Mouse (Mus musculus): Measurements from ENCODE around the gene Heg1. TPM values are rescaled to one million over a fixed set of nuclear protein-coding genes. Genes with fewer than 3 reads are reported as not detected.

The Heg1 gene
- polyA plus RNA-seq, 1 experiment from 2014 or later = 37.7 TPM

DNA sequence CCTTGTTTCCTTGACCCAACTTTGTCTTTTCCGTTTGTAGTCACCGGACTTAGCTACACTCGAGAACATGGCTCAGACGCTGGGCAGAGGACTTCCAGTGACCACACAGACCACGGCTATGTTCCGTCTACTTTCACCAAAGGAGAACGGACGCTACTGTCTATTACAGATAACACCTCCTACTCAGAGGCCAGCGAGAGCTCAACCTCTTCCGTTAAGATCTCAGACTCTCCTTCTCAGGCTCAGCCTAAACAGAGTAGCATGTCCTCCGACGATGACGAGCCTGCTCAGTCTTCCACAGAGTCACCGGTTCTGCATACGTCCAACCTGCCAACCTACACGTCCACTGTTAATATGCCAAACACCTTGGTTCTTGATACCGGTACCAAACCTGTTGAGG lies 42.1 kb downstream of the Heg1 start:
- H3K4me3 ChIP-seq (replicated peaks) = no peak overlapping the region
- H3K4me1 ChIP-seq = peaks cover 9% of the 10 kb centered on the region
- H3K4me2 ChIP-seq = no peak overlapping the region
- H3K27me3 ChIP-seq = no peaks in the 10 kb centered on the region
- H3K36me3 ChIP-seq (replicated peaks) = peaks cover 88% of the 10 kb centered on the region
- H3K27ac ChIP-seq = no peak overlapping the region
- peaks cover 9% of the 10 kb centered on the region; the same call in 1 of the 2 replicates for H3K9me3 ChIP-seq
- H3K9ac ChIP-seq = no peak overlapping the region
- no peak for ATAC-seq (ENCODE audit: low FRiP score)
- WGBS = 96% methylated on average over 17 of the region's 17 CpGs

GRCm38 (mm10) chr16:33726892-33727291 lies 42.7 kb downstream of the Heg1 start:
- 93% methylated on average over 7 of the region's 7 CpGs for WGBS
- Histone ChIP-seq H3K9me3 (peaks cover 9% of the 10 kb centered on the region; the same call in 1 of the 2 replicates), H3K36me3 (replicated peaks) (peaks cover 88% of the 10 kb centered on the region), H3K4me1 (peaks cover 9% of the 10 kb centered on the region), H3K9ac (no peak overlapping the region), H3K4me2 (no peak overlapping the region), H3K27me3 (no peaks in the 10 kb centered on the region), H3K4me3 (replicated peaks) (no peak overlapping the region), H3K27ac (no peak overlapping the region)
- no peak for ATAC-seq (ENCODE audit: low FRiP score)

DNA sequence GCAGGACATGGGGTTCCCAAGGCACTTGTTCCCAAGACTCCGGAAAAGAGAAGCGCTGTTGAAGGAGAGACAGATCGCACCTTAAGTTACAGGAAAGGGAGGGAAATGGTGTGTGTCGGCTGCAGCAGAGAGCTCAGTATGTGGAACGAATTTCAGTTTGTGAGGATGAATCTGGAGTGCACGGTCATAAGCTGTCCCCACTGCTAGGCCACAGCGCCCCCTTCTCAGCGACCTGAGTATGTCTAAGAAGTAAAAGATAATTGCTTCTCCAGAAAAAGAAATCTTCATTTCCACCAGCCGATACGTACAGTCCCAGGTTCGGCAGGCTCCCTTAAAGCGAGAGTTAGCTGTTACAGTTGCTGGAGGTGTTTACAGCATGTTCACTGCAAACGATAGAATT lies 44.3 kb downstream of the Heg1 start:
- H3K4me2 ChIP-seq = no peak overlapping the region
- no peak overlapping the region for H3K9ac ChIP-seq
- ATAC-seq (ENCODE audit: low FRiP score) = no peak
- peaks cover 78% of the 10 kb centered on the region for H3K36me3 ChIP-seq (replicated peaks)
- 0 out of 2 replicates have a peak, but pooled peaks cover 7% of the 10 kb centered on the region for H3K9me3 ChIP-seq
- no peaks in the 10 kb centered on the region for H3K27me3 ChIP-seq
- H3K4me1 ChIP-seq = peaks cover 19% of the 10 kb centered on the region
- H3K4me3 ChIP-seq (replicated peaks) = no peak overlapping the region
- no peak overlapping the region for H3K27ac ChIP-seq
- 63% methylated on average over 13 of the region's 13 CpGs for WGBS

DNA sequence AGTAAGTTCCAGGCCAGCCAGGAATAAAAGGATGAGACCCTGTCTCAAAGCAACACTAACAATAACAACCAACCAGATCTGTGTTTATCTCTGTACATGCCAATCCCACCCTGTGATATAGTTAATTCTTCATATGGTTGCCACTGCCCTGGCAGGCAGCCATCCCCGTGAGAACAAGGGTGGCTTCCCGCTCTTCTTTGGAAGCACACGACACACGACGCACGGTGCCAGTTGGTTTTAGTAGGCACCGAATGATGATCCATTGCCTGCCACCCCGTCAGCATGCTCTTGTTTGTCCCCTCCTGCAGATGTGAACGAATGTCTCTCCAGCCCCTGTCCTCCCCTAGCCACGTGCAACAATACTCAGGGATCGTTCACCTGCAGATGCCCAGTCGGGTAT lies 47.1 kb downstream of the Heg1 start:
- H3K9me3 ChIP-seq = no peaks in the 10 kb centered on the region
- no peak for ATAC-seq (ENCODE audit: low FRiP score)
- H3K4me2 ChIP-seq = no peak overlapping the region
- no peak overlapping the region for H3K4me3 ChIP-seq (replicated peaks)
- H3K9ac ChIP-seq = no peak overlapping the region
- WGBS = 90% methylated on average over 12 of the region's 12 CpGs
- H3K36me3 ChIP-seq (replicated peaks) = peaks cover 61% of the 10 kb centered on the region
- H3K4me1 ChIP-seq = peaks cover 46% of the 10 kb centered on the region
- no peak overlapping the region for H3K27ac ChIP-seq
- H3K27me3 ChIP-seq = no peaks in the 10 kb centered on the region

GRCm38 (mm10) chr16:33732237-33732749 lies 48.1 kb downstream of the Heg1 start:
- 82% methylated on average over 6 of the region's 6 CpGs for WGBS
- Histone ChIP-seq H3K36me3 (replicated peaks) (peaks cover 51% of the 10 kb centered on the region), H3K9me3 (no peaks in the 10 kb centered on the region), H3K4me3 (replicated peaks) (no peak overlapping the region), H3K4me1 (peaks cover 56% of the 10 kb centered on the region), H3K27ac (peak overlapping the region; percentile 90; the same call in 1 of the 2 replicates), H3K9ac (no peak overlapping the region), H3K4me2 (no peak overlapping the region), H3K27me3 (no peaks in the 10 kb centered on the region)
- ATAC-seq (ENCODE audit: low FRiP score) = no peak

DNA sequence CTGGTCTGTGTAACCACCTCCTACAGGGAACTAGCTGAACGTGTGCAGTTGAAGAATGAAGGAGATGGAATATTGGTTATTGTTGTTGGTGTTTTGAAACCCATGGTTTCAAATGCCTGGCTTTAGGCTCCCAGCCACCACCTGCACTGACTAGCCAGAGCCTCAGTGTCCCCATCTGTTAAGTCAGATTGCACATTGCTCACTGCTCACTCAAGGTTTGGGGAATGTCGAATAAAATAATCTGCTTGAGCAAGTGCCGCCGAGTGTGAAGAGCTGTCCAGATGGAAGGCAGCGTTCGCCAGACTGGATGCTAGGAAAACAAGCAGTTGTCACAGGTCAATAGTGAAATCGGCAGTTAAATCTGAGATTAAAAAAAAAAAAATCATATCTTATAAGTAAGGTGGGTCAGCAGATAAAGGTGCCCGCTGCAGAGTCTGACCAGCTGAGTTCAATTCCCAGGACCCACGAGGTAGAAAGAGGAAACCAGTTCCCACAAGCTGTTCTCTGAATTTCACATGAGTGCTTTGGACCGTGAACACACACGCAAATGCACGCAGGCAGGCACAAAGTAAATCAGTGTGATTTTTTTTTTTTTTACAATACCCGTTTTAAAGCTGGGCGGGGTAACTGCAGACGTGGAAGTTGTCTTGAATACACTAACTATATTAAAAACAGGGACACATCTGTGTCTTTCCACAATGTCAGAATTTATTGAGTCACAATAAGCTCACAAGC lies 48.8 kb downstream of the Heg1 start:
- H3K4me3 ChIP-seq (replicated peaks) = no peak overlapping the region
- whole genome bisulfite sequencing = 68% methylated on average over 15 of the region's 15 CpGs
- peak overlapping the region; percentile 90 for H3K27ac ChIP-seq
- H3K9me3 ChIP-seq = no peaks in the 10 kb centered on the region
- no peak overlapping the region for H3K9ac ChIP-seq
- H3K4me2 ChIP-seq = no peak overlapping the region
- peaks cover 59% of the 10 kb centered on the region for H3K4me1 ChIP-seq
- peaks cover 44% of the 10 kb centered on the region for H3K36me3 ChIP-seq (replicated peaks)
- no peaks in the 10 kb centered on the region for H3K27me3 ChIP-seq
- no peak for ATAC-seq (ENCODE audit: low FRiP score)

DNA sequence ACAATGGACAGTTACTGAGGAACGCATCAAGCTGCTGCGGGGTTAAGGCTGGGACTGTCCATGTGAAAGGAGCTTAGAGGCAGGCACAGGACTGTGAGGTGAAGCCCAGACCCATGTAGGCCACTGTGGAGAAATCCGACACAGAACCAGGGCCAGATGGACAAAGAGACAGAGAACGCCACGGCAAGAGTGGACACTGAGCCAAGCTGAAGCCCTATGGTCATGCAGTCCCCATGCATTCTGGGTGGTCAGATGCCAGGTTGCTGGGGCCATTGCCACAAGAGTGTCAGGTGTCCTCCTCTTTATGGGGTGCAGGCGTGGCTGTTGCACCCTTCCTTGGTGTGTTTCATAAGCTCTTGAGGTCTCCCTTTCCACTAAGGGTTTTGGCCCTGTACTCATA lies 49.7 kb downstream of the Heg1 start:
- 83% methylated on average over 6 of the region's 6 CpGs for WGBS
- Histone ChIP-seq H3K27ac (peak overlapping the region; percentile 90), H3K9ac (no peak overlapping the region), H3K4me3 (replicated peaks) (no peak overlapping the region), H3K4me1 (peaks cover 60% of the 10 kb centered on the region), H3K4me2 (no peak overlapping the region), H3K27me3 (no peaks in the 10 kb centered on the region), H3K9me3 (no peaks in the 10 kb centered on the region), H3K36me3 (replicated peaks) (peaks cover 45% of the 10 kb centered on the region)
- ATAC-seq (ENCODE audit: low FRiP score) = no peak

DNA sequence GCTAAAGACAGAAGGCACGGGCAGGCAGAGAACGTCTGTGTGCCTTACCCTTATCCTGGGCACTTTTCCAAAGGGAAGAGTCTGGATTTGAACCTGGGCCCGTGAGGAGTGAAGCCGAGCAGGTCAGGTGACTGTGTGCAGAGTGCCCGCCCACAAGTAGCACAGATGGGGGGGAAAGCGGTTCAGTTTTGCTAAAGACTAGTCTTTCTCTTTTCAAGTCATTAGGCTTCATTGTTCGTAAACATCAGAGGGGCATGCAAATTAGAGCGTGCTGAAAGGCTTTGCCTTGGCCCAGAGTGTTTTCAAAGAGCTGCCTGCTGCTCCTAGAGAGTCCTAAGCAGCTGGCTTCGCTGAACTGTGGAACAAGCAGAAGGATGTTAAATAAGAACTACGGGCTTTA lies 50.4 kb downstream of the Heg1 start:
- H3K4me3 ChIP-seq (replicated peaks) = no peak overlapping the region
- peaks cover 65% of the 10 kb centered on the region for H3K4me1 ChIP-seq
- H3K36me3 ChIP-seq (replicated peaks) = peaks cover 42% of the 10 kb centered on the region
- no peaks in the 10 kb centered on the region for H3K27me3 ChIP-seq
- peak overlapping the region; percentile 90 for H3K27ac ChIP-seq
- 7% methylated on average over 10 of the region's 10 CpGs for WGBS
- H3K9me3 ChIP-seq = no peaks in the 10 kb centered on the region
- H3K9ac ChIP-seq = no peak overlapping the region
- ATAC-seq (ENCODE audit: low FRiP score) = peak; percentile 87
- H3K4me2 ChIP-seq = no peak overlapping the region

GRCm38 (mm10) chr16:33735238-33735637 lies 51.1 kb downstream of the Heg1 start:
- Histone ChIP-seq H3K4me3 (replicated peaks) (no peak overlapping the region), H3K27me3 (no peaks in the 10 kb centered on the region), H3K36me3 (replicated peaks) (peaks cover 35% of the 10 kb centered on the region), H3K9ac (no peak overlapping the region), H3K27ac (peak overlapping the region; percentile 90), H3K9me3 (no peaks in the 10 kb centered on the region), H3K4me2 (no peak overlapping the region), H3K4me1 (peaks cover 71% of the 10 kb centered on the region)
- no peak for ATAC-seq (ENCODE audit: low FRiP score)
- 26% methylated on average over 5 of the region's 5 CpGs for WGBS

GRCm38 (mm10) chr16:33735791-33736190 lies 51.6 kb downstream of the Heg1 start:
- H3K36me3 ChIP-seq (replicated peaks) = peaks cover 30% of the 10 kb centered on the region

GRCm38 (mm10) chr16:33736746-33737145 lies 52.6 kb downstream of the Heg1 start:
- peaks cover 24% of the 10 kb centered on the region for H3K36me3 ChIP-seq (replicated peaks)
- no peak overlapping the region for H3K9ac ChIP-seq
- 79% methylated on average over 6 of the region's 6 CpGs for WGBS
- H3K27ac ChIP-seq = no peak overlapping the region
- H3K4me3 ChIP-seq (replicated peaks) = no peak overlapping the region
- no peaks in the 10 kb centered on the region for H3K27me3 ChIP-seq
- no peak overlapping the region for H3K4me2 ChIP-seq
- H3K4me1 ChIP-seq = peaks cover 86% of the 10 kb centered on the region
- H3K9me3 ChIP-seq = no peaks in the 10 kb centered on the region
- no peak for ATAC-seq (ENCODE audit: low FRiP score)

More at GRCm38 (mm10) chr16:33735791-33736190, 51.6 kb downstream of the Heg1 start:
- no peaks in the 10 kb centered on the region for H3K27me3 ChIP-seq
- H3K9ac ChIP-seq = no peak overlapping the region
- no peak overlapping the region for H3K4me3 ChIP-seq (replicated peaks)
- no peak overlapping the region for H3K4me2 ChIP-seq
- H3K9me3 ChIP-seq = no peaks in the 10 kb centered on the region
- no peak for ATAC-seq (ENCODE audit: low FRiP score)
- peak overlapping the region; percentile 90 for H3K27ac ChIP-seq
- WGBS = 38% methylated on average over 5 of the region's 5 CpGs
- H3K4me1 ChIP-seq = peaks cover 77% of the 10 kb centered on the region

DNA sequence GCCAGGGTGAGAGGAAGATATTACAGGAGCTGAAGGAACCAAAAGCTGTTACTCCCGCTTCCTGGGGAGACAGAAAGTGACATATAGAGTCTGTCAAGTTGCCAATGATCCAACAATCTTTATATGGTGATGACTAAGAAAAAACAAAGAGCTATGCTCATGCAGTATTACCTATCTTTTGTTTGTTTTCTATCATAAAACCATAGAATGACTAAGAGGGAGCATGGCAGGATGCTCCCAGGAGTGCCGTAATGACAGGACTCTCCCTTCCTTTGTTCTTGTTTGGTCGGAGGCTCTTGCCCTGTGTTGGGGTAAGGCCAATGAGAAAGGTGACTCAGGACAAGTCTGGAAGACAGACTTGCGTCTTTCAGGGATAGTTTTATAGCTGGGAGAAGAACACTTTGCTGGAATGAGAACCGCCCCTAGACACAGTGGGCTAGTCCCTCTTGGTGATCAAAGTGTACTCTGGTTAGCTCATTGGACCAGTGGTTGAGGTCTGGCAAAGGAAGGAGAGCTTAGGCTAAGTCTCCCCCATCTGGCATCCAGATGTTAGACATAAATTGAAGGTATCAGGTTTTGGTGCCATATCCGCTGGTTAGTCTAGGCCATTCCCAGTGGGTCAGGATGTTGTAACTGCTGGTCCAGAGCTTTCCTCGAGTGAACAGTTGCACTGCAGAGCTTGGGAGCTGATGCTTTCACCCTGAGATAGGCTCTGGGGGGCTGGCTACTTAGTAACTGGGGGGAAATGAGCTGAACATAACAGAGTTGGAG lies 55.0 kb downstream of the Heg1 start:
- no peak overlapping the region for H3K4me2 ChIP-seq
- H3K4me3 ChIP-seq (replicated peaks) = no peak overlapping the region
- no peak overlapping the region for H3K9ac ChIP-seq
- H3K27ac ChIP-seq = peak overlapping the region; percentile 42; the same call in 1 of the 2 replicates
- H3K9me3 ChIP-seq = no peaks in the 10 kb centered on the region
- H3K27me3 ChIP-seq = no peaks in the 10 kb centered on the region
- peaks cover 38% of the 10 kb centered on the region for H3K36me3 ChIP-seq (replicated peaks)
- 77% methylated on average over 7 of the region's 7 CpGs for WGBS
- H3K4me1 ChIP-seq = peaks cover 76% of the 10 kb centered on the region
- no peak for ATAC-seq (ENCODE audit: low FRiP score)

Measured in forebrain, embryonic 12.5 days (tissue).